Mouse (Mus musculus) kidney, postnatal 0 days (tissue): ENCODE measurements around the gene Dalrd3. TPM values are rescaled to one million over a fixed set of nuclear protein-coding genes. Genes with fewer than 3 reads are reported as not detected.

Experiments
- ATAC-seq: fragments of 200-750 bp; cut with Nextera tagmentation; replicated peaks from 2 replicates; pipeline ENCODE4 v1.8.0; 2017; ENCODE audit warnings: low read depth, moderate number of reproducible peaks, moderate TSS enrichment, moderate library complexity; ENCODE audit not compliant: low FRiP score
- DNase-seq: peaks from one replicate; pipeline ENCODE4 v3.0.0-alpha.2; 2016; ENCODE audit warnings: low spot score
- H3K27ac ChIP-seq: fragments of 300-500 bp; sonication (generic); 2 replicates; pipeline ENCODE4 v1.5.1; 2014; ENCODE audit warnings: mild to moderate bottlenecking
- H3K27me3 ChIP-seq: fragments of 300-500 bp; sonication (generic); 2 replicates; pipeline ENCODE4 v1.6.1; 2014; ENCODE audit warnings: low read length, mixed read lengths; ENCODE audit not compliant: insufficient read depth
- H3K36me3 ChIP-seq: fragments of 300-500 bp; sonication (generic); 2 replicates; pipeline ENCODE4 v1.6.1; 2014; ENCODE audit warnings: low read length, mixed read lengths; ENCODE audit not compliant: insufficient read depth
- H3K4me1 ChIP-seq: fragments of 300-500 bp; sonication (generic); replicated peaks from 2 replicates; pipeline ENCODE4 v1.6.1; 2014; ENCODE audit warnings: antibody characterized with exemption, low read length, mixed read lengths; ENCODE audit not compliant: insufficient read depth
- H3K4me2 ChIP-seq: fragments of 300-500 bp; sonication (generic); 2 replicates; pipeline ENCODE4 v1.6.1; 2014; ENCODE audit warnings: mild to moderate bottlenecking, low read length, moderate library complexity, mixed read lengths
- H3K4me3 ChIP-seq: fragments of 300-500 bp; sonication (generic); replicated peaks from 2 replicates; pipeline ENCODE4 v1.5.1; 2014; ENCODE audit warnings: low read depth, low read length
- H3K9ac ChIP-seq: fragments of 300-500 bp; sonication (generic); 2 replicates; pipeline ENCODE4 v1.6.1; 2014; ENCODE audit warnings: low read depth, low read length
- H3K9me3 ChIP-seq: fragments of 300-500 bp; sonication (generic); replicated peaks from 2 replicates; pipeline ENCODE4 v1.6.1; 2016; ENCODE audit warnings: low read length, inconsistent platforms, mixed read lengths
- CTCF ChIP-seq: IDR thresholded peaks from 2 replicates; pipeline ENCODE4 v1.5.1; 2016; ENCODE audit warnings: antibody characterized with exemption, low read depth, mild to moderate bottlenecking, moderate library complexity
- WGBS: fragments of 180-500 bp; shearing (Covaris S2); extraction: QIAGEN DNeasy Blood & Tissue Kit; methylation state at CpG from one replicate; pipeline ENCODE4 v1.1.7; 2014; 5-methylcytosine and 5-hydroxymethylcytosine counted together
- polyA plus RNA-seq: library from polyadenylated mRNA; unstranded; fragments of >200 nt; fragmentation: Nextera tagmentation; extraction: Ambion mirVana; gene quantifications from 2 replicates; pipeline ENCODE4 v1.2.1, GENCODE M21; 2015

Gene Dalrd3
- polyA plus RNA-seq: 102 and 114 TPM in 2 replicates

DNA sequence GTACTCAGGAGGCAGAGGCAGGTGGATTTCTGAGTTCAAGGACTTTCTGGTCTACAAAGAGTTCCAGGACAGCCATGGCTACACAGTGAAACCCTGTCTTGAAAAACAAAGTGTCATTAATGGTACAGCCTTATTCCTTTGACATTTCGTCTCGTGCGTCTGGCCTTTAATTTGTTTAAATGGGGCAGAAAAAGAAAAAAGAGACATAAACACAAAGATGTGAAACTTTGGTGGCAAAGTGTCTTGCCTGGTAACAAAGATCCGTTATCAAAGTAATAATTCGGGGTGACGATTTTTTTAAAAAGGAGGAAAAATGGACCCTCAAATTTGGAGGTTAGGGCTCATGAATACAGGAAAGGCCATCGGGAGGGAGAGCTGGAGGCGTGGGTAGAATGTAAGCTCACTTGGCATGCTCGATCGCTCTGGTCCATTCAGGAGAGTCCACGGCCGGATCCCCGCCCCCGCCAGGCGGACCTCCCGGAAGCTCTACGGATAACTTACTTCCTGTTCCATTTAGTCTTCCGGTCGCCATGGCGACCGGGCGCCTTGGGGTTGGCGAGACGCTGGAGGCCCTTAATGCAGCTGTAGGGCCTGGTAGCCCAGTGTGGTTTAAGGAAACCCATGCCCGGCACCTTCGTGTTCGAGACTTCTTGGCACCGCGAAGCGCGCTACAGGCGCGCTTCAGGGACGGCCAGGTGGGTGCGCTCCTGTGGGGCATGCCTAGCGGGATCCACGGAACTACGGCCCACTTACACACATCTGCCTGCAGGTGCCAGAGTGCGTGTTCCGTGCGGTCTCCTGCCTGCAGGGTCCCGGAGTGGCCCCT is at the start of gene Dalrd3:
TSS of gene Dalrd3 (plus strand) at position 506 of the 826 bp plus-strand sequence.
- no peak for TF ChIP-seq CTCF
- Histone ChIP-seq H3K9me3 (no peaks in the 10 kb centered on the region), H3K27ac (peak within 1 kb of the TSS; percentile 25), H3K4me2 (peak within 1 kb of the TSS; percentile 100), H3K36me3 (peaks cover 20% of the 10 kb centered on the region), H3K9ac (peak within 1 kb of the TSS; percentile 50), H3K27me3 (no peaks in the 10 kb centered on the region), H3K4me3 (peak within 1 kb of the TSS; percentile 59), H3K4me1 (peaks cover 14% of the 10 kb centered on the region)
- ATAC-seq (peak; percentile 51), DNase-seq (peak; percentile 97)
- 5% methylated on average over 42 of the region's 42 CpGs for WGBS

- Histone ChIP-seq H3K4me1 (no peaks in the 10 kb centered on the region), H3K27me3 (no peaks in the 10 kb centered on the region), H3K4me3 (no peak overlapping the region), H3K9me3 (no peaks in the 10 kb centered on the region), H3K9ac (no peak overlapping the region), H3K36me3 (0 out of 2 replicates have a peak, but pooled peaks cover 7% of the 10 kb centered on the region), H3K4me2 (no peak overlapping the region), H3K27ac (no peak overlapping the region)
- WGBS: 80% methylated on average over 2 of the region's 2 CpGs
- ATAC-seq (no peak), DNase-seq (no peak)
- no peak for TF ChIP-seq CTCF
Measured at GRCm38 (mm10) chr9:108521604-108522003, 48.1 kb upstream of the Dalrd3 start.

DNA sequence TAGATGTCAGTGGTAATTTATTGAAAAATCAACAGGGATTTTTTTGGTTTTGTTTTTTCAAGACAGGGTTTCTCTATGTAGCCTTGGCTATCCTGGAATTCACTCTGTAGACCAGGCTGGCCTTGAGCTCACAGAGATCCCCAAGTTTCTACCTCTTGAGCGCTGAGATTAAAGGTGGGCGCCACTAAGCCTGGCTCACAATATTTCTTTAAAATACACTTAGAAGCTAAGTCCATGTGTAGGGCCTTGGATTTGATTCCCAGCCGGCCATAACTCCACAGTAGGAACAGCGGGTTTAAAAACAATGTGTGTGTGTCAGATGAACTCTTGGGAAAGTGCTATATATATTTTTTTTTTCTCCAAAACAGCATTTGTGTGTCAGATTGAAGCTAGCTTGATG is 46.3 kb upstream of the Dalrd3 start:
- no peak for TF ChIP-seq CTCF

DNA sequence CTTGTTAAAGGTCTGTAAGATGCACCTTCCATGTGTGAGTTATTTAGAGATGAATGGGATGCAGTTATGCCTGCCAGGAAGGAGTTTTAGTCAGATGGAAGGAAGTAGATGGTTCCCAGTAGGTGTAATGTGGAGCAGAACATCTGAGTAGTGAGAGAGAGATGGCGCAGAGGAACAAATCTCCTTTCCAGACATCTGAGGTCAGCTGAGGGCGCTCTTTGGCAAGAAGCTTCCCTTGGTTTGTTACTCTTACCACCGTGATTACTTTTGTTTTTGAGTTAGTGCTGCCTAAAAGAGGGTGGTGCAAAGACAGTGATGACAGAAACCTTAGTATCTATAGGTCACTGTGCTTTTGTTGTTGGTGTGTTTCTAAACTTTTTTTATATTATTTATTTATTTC is 44.3 kb upstream of the Dalrd3 start:
- Histone ChIP-seq H3K27ac (no peak overlapping the region), H3K9me3 (no peaks in the 10 kb centered on the region), H3K4me3 (no peak overlapping the region), H3K4me1 (no peaks in the 10 kb centered on the region), H3K27me3 (no peaks in the 10 kb centered on the region), H3K9ac (no peak overlapping the region), H3K4me2 (no peak overlapping the region), H3K36me3 (peaks cover 27% of the 10 kb centered on the region)
- ATAC-seq: no peak
- DNase-seq: no peak
- TF ChIP-seq CTCF: no peak
- WGBS: 77% methylated on average over 3 of the region's 3 CpGs

More for the DNA sequence above, 46.3 kb upstream of the Dalrd3 start:
- Histone ChIP-seq H3K4me1 (no peaks in the 10 kb centered on the region), H3K4me2 (no peak overlapping the region), H3K9me3 (no peaks in the 10 kb centered on the region), H3K27ac (no peak overlapping the region), H3K36me3 (peaks cover 7% of the 10 kb centered on the region; the same call in 1 of the 2 replicates), H3K9ac (no peak overlapping the region), H3K27me3 (no peaks in the 10 kb centered on the region), H3K4me3 (no peak overlapping the region)
- no peak for DNase-seq
- no peak for ATAC-seq
- WGBS: 94% methylated on average over 4 of the region's 4 CpGs

DNA sequence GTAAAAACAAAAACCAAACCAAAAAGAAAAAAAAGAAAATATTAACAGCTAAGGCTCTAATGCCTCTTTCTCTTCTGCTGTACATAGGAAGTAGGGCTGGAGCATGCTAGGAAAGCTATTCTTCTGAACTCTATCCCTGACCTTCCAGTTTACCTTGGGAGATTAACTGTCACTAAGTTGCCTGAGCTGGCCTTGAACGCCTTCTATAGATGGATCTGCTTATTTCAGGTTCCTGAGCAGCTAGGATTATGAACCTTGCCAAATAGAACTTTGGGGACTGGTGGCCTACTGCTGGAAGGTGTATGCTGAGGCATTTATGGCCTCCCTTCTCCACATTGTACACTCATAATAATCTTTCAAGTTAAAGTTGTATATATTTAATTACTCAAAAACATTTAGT is 38.7 kb upstream of the Dalrd3 start:
- DNase-seq (no peak), ATAC-seq (no peak)
- Histone ChIP-seq H3K9me3 (no peaks in the 10 kb centered on the region), H3K4me1 (no peaks in the 10 kb centered on the region), H3K36me3 (peaks cover 61% of the 10 kb centered on the region), H3K9ac (no peak overlapping the region), H3K27me3 (no peaks in the 10 kb centered on the region), H3K4me2 (no peak overlapping the region), H3K27ac (no peak overlapping the region), H3K4me3 (no peak overlapping the region)
- TF ChIP-seq CTCF: no peak
- WGBS: 96% methylated on average over 1 of the region's 1 CpGs

GRCm38 (mm10) chr9:108531496-108531895 is 38.2 kb upstream of the Dalrd3 start:
- no peak for TF ChIP-seq CTCF
- Histone ChIP-seq H3K27ac (no peak overlapping the region), H3K36me3 (peaks cover 64% of the 10 kb centered on the region), H3K4me2 (no peak overlapping the region), H3K9me3 (no peaks in the 10 kb centered on the region), H3K27me3 (no peaks in the 10 kb centered on the region), H3K9ac (no peak overlapping the region), H3K4me1 (no peaks in the 10 kb centered on the region), H3K4me3 (no peak overlapping the region)
- 90% methylated on average over 1 of the region's 1 CpGs for WGBS
- ATAC-seq: no peak
- no peak for DNase-seq
